Mouse (Mus musculus) liver, embryonic 13.5 days (tissue): ENCODE results near the gene Reln. TPM values are rescaled to one million over a fixed set of nuclear protein-coding genes. Genes with fewer than 3 reads are reported as not detected.

Source experiments
- ATAC-seq: fragments of 200-750 bp; cut with Nextera tagmentation; 2 replicates; pipeline ENCODE4 v1.8.0; 2017; ENCODE audit warnings: low read depth, mild to moderate bottlenecking, moderate number of reproducible peaks, moderate library complexity
- DNase-seq: peaks from one replicate; pipeline ENCODE4 v3.0.0; 2022
- H3K27ac ChIP-seq: fragments of 300-500 bp; sonication (generic); 2 replicates; pipeline ENCODE4 v1.5.1; 2015; ENCODE audit warnings: moderate library complexity, mild to moderate bottlenecking, inconsistent platforms
- H3K27me3 ChIP-seq: fragments of 300-500 bp; sonication (generic); 2 replicates; pipeline ENCODE4 v1.6.1; 2015; ENCODE audit warnings: mild to moderate bottlenecking, inconsistent platforms
- H3K36me3 ChIP-seq: fragments of 300-500 bp; sonication (generic); 2 replicates; pipeline ENCODE4 v1.6.1; 2015; ENCODE audit warnings: mild to moderate bottlenecking, inconsistent platforms
- H3K4me1 ChIP-seq: fragments of 300-500 bp; sonication (generic); replicated peaks from 2 replicates; pipeline ENCODE4 v1.6.1; 2015; ENCODE audit warnings: inconsistent platforms
- H3K4me2 ChIP-seq: fragments of 300-500 bp; sonication (generic); 2 replicates; pipeline ENCODE4 v1.6.1; 2015; ENCODE audit warnings: inconsistent platforms, mild to moderate bottlenecking, moderate library complexity
- H3K4me3 ChIP-seq: fragments of 300-500 bp; sonication (generic); replicated peaks from 2 replicates; pipeline ENCODE4 v1.5.1; 2015; ENCODE audit warnings: mild to moderate bottlenecking, inconsistent platforms
- H3K9ac ChIP-seq: fragments of 300-500 bp; sonication (generic); 2 replicates; pipeline ENCODE4 v1.6.1; 2015; ENCODE audit warnings: mild to moderate bottlenecking, inconsistent platforms
- H3K9me3 ChIP-seq: fragments of 300-500 bp; sonication (generic); replicated peaks from 2 replicates; pipeline ENCODE4 v1.6.1; 2016; ENCODE audit warnings: inconsistent platforms
- WGBS: fragments of 180-500 bp; shearing (Covaris S2); methylation state at CpG from one replicate; pipeline ENCODE4 v1.1.7; 2015; ENCODE audit not compliant: insufficient replicate concordance; 5-methylcytosine and 5-hydroxymethylcytosine counted together
- polyA plus RNA-seq: library from polyadenylated mRNA; unstranded; fragments of >200 nt; fragmentation: Nextera tagmentation; extraction: Ambion mirVana; gene quantifications from 2 replicates; pipeline ENCODE4 v1.2.1, GENCODE M21; 2015

Reln gene
- polyA plus RNA-seq, 1 experiment from 2014 or later: 22.5 TPM

GRCm38 (mm10) chr5:21948736-21949506, 395.6 kb downstream of the Reln start:
- H3K27ac ChIP-seq: no peak overlapping the region
- ATAC-seq (no peak), DNase-seq (no peak)
- H3K27me3 ChIP-seq: no peaks in the 10 kb centered on the region
- H3K4me1 ChIP-seq: no peaks in the 10 kb centered on the region
- H3K9me3 ChIP-seq: no peaks in the 10 kb centered on the region
- 71% methylated on average over 11 of the region's 11 CpGs for WGBS
- no peak overlapping the region for H3K4me3 ChIP-seq
- no peak overlapping the region for H3K9ac ChIP-seq
- no peaks in the 10 kb centered on the region; the same call in 1 of the 2 replicates for H3K36me3 ChIP-seq
- H3K4me2 ChIP-seq: no peak overlapping the region

DNA sequence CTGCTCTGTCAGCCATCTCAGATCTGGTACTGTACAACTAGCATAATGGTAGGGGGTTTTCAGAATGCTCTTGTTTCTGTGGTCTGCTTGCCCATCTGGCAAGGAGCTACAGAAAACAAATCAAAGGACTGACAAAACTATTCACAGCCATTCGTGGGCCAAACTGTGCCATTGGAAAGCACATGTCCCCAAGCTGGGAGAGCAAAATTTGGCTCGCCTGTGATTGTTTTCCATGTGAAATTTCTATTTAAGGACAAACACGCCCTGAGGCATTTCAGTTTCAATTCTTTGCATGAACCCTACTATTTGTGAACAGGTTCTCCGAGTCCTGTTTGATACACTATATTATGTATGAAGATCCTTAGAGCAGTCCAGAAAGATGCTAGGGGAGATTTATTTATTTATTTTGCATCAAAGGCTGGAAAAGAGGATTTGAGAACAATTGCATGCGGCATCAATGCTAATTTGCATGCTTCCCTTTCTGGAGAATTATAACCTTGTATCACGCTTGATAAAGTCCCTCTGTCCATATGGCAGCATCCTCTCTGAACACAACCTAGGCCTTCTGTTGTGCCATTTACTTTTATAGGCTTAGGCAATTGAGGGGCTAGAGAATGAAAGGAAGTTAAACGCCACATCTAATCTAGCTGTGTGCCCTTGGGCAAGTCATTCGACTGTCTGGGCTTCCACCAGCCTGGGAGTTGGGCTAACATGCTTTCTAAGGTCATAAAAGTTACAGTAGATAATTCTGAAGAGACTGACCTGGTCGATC, 396.7 kb downstream of the Reln start:
- ATAC-seq (no peak), DNase-seq (no peak)
- H3K4me2 ChIP-seq: no peak overlapping the region
- no peak overlapping the region for H3K27ac ChIP-seq
- WGBS: 59% methylated on average over 9 of the region's 9 CpGs
- H3K4me1 ChIP-seq: no peaks in the 10 kb centered on the region
- no peaks in the 10 kb centered on the region for H3K9me3 ChIP-seq
- no peak overlapping the region for H3K9ac ChIP-seq
- H3K27me3 ChIP-seq: no peaks in the 10 kb centered on the region
- H3K36me3 ChIP-seq: no peaks in the 10 kb centered on the region; the same call in 1 of the 2 replicates
- no peak overlapping the region for H3K4me3 ChIP-seq

GRCm38 (mm10) chr5:21944579-21944978, 399.9 kb downstream of the Reln start:
- Histone ChIP-seq H3K4me1 (no peaks in the 10 kb centered on the region), H3K27me3 (no peaks in the 10 kb centered on the region), H3K27ac (no peak overlapping the region), H3K9me3 (no peaks in the 10 kb centered on the region), H3K4me3 (no peak overlapping the region), H3K9ac (no peak overlapping the region), H3K36me3 (no peaks in the 10 kb centered on the region; the same call in 1 of the 2 replicates), H3K4me2 (no peak overlapping the region)
- ATAC-seq: no peak
- 70% methylated on average over 1 of the region's 1 CpGs for WGBS
- DNase-seq: no peak

GRCm38 (mm10) chr5:21939405-21939804, 405.1 kb downstream of the Reln start:
- H3K4me3 ChIP-seq: no peak overlapping the region
- H3K27me3 ChIP-seq: no peaks in the 10 kb centered on the region
- H3K27ac ChIP-seq: no peak overlapping the region
- H3K9me3 ChIP-seq: no peaks in the 10 kb centered on the region
- H3K4me1 ChIP-seq: no peaks in the 10 kb centered on the region
- ATAC-seq: no peak
- H3K9ac ChIP-seq: no peak overlapping the region
- no peak for DNase-seq
- no peak overlapping the region for H3K4me2 ChIP-seq
- H3K36me3 ChIP-seq: no peaks in the 10 kb centered on the region
- 50% methylated on average over 9 of the region's 9 CpGs for WGBS

GRCm38 (mm10) chr5:21938138-21938537, 406.4 kb downstream of the Reln start:
- Histone ChIP-seq H3K4me1 (no peaks in the 10 kb centered on the region), H3K4me3 (no peak overlapping the region), H3K9ac (no peak overlapping the region), H3K27ac (no peak overlapping the region), H3K36me3 (no peaks in the 10 kb centered on the region), H3K4me2 (no peak overlapping the region), H3K27me3 (no peaks in the 10 kb centered on the region), H3K9me3 (no peaks in the 10 kb centered on the region)
- no peak for DNase-seq
- WGBS: 73% methylated on average over 5 of the region's 5 CpGs
- no peak for ATAC-seq

DNA sequence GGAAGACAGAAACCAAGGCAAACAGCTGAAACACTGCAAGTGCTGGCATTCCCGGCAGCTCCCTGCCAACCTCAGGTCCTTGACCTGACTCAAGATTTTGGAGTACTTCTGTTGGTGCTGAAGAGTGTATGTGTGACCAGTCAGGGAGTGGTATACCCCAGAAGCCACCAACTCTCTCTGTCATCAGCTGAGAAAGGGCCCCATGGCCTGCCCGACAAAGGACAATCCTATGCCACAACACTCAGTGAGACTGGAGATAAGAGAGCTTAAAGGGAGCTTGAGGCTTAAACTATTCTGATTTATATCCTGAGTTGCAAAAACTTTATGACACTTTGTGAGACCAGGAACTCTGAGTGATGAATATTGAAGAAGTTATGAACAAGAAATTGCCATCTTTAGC, 407.9 kb downstream of the Reln start:
- ATAC-seq: no peak
- Histone ChIP-seq H3K36me3 (no peaks in the 10 kb centered on the region), H3K9ac (no peak overlapping the region), H3K27me3 (no peaks in the 10 kb centered on the region), H3K4me2 (no peak overlapping the region), H3K27ac (no peak overlapping the region), H3K4me1 (no peaks in the 10 kb centered on the region), H3K4me3 (no peak overlapping the region), H3K9me3 (no peaks in the 10 kb centered on the region)
- WGBS: 62% methylated on average over 2 of the region's 2 CpGs
- DNase-seq: no peak

DNA sequence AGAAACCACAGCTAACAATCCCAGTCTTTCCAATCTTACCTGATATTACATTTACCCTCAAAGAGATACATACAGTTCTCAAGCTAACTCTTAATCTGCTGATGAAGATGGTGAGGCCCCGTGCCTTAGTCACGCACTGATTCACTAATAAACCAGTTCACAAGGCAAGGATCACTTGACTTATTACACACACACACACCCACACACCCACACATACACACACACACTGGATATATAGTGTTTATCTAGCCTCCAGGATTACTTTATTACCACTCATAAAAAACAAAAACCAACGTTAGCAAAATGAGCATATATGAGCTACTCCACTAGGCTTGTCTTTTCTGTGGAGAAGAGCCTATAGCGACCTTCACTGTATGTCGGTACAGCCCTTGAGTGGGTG, 408.4 kb downstream of the Reln start:
- WGBS: 73% methylated on average over 5 of the region's 5 CpGs
- ATAC-seq: no peak
- DNase-seq: no peak
- H3K27me3 ChIP-seq: no peaks in the 10 kb centered on the region
- H3K36me3 ChIP-seq: no peaks in the 10 kb centered on the region
- H3K4me3 ChIP-seq: no peak overlapping the region
- H3K9ac ChIP-seq: no peak overlapping the region
- no peaks in the 10 kb centered on the region for H3K4me1 ChIP-seq
- H3K9me3 ChIP-seq: no peaks in the 10 kb centered on the region
- no peak overlapping the region for H3K4me2 ChIP-seq
- no peak overlapping the region for H3K27ac ChIP-seq

- no peak for DNase-seq
- Histone ChIP-seq H3K4me2 (no peak overlapping the region), H3K4me3 (no peak overlapping the region), H3K9ac (no peak overlapping the region), H3K27me3 (no peaks in the 10 kb centered on the region), H3K9me3 (no peaks in the 10 kb centered on the region), H3K27ac (no peak overlapping the region), H3K4me1 (no peaks in the 10 kb centered on the region), H3K36me3 (no peaks in the 10 kb centered on the region)
- 68% methylated on average over 13 of the region's 13 CpGs for WGBS
- no peak for ATAC-seq
Observed at GRCm38 (mm10) chr5:21934811-21935396, 409.6 kb downstream of the Reln start.

GRCm38 (mm10) chr5:21934173-21934698, 410.3 kb downstream of the Reln start:
- DNase-seq (no peak), ATAC-seq (no peak)
- Histone ChIP-seq H3K4me1 (no peaks in the 10 kb centered on the region), H3K4me2 (no peak overlapping the region), H3K4me3 (no peak overlapping the region), H3K9ac (no peak overlapping the region), H3K27ac (no peak overlapping the region), H3K36me3 (no peaks in the 10 kb centered on the region), H3K27me3 (no peaks in the 10 kb centered on the region), H3K9me3 (no peaks in the 10 kb centered on the region)
- 84% methylated on average over 4 of the region's 4 CpGs for WGBS

DNA sequence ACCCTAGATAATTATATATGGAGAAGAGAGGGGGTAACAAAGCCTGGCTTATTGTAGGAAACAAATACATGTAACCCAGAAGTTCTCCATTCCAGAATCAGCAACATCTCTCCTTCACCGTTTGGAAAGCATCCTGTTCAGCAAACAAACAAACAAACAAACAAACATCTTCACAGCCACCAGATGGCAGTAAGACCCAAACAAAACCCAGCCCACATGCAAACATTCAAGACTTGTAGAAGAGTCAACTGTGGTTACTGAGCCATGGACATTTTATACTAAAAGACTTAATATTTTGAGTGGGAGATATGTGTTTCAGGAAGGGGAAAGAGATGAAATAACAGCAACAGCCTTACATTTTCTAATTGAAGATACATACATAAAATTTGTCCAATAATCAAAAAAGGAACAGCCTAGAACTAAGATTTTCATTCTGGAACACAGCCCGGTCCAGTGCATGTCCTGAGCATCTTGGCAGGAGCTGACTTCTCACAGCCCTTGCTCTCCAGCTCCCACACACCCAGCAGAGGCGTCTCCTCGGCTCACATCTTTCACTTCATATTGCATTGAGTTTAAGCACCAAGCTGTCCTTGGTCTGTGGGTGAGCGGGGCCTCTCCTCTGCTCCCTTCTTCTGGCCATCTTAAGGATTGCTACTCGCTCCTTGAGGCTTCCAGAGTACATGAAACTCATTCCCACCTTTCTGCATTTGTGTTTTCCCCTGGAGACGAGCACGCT, 411.0 kb downstream of the Reln start:
- no peaks in the 10 kb centered on the region for H3K27me3 ChIP-seq
- no peaks in the 10 kb centered on the region for H3K9me3 ChIP-seq
- H3K36me3 ChIP-seq: no peaks in the 10 kb centered on the region
- no peak for ATAC-seq
- H3K4me1 ChIP-seq: no peaks in the 10 kb centered on the region
- H3K9ac ChIP-seq: no peak overlapping the region
- H3K4me3 ChIP-seq: no peak overlapping the region
- no peak overlapping the region for H3K27ac ChIP-seq
- DNase-seq: no peak
- WGBS: 55% methylated on average over 8 of the region's 8 CpGs
- H3K4me2 ChIP-seq: no peak overlapping the region

GRCm38 (mm10) chr5:21931151-21931550, 413.4 kb downstream of the Reln start:
- Histone ChIP-seq H3K9ac (no peak overlapping the region), H3K4me2 (no peak overlapping the region), H3K36me3 (peaks cover 6% of the 10 kb centered on the region; the same call in 1 of the 2 replicates), H3K4me1 (no peaks in the 10 kb centered on the region), H3K27ac (no peak overlapping the region), H3K9me3 (no peaks in the 10 kb centered on the region), H3K4me3 (no peak overlapping the region), H3K27me3 (no peaks in the 10 kb centered on the region)
- ATAC-seq: no peak
- 43% methylated on average over 4 of the region's 4 CpGs for WGBS
- DNase-seq: no peak
